Mouse (Mus musculus) B cell, adult 2 months (primary cell): ENCODE data around the gene Rarres2.
A peak's percentile ranks its signal among the peaks of the same experiment; 100 is the strongest.
"Not testable (repeated sequence)": the region's sequence is repeated elsewhere in the genome, so short reads cannot be mapped to it uniquely, and the experiment has no call there.

Source experiments
- DNase-seq, 2 experiments: peaks; one replicate each; pipeline ENCODE4 v3.0.0; 2022

Rarres2 gene

DNA sequence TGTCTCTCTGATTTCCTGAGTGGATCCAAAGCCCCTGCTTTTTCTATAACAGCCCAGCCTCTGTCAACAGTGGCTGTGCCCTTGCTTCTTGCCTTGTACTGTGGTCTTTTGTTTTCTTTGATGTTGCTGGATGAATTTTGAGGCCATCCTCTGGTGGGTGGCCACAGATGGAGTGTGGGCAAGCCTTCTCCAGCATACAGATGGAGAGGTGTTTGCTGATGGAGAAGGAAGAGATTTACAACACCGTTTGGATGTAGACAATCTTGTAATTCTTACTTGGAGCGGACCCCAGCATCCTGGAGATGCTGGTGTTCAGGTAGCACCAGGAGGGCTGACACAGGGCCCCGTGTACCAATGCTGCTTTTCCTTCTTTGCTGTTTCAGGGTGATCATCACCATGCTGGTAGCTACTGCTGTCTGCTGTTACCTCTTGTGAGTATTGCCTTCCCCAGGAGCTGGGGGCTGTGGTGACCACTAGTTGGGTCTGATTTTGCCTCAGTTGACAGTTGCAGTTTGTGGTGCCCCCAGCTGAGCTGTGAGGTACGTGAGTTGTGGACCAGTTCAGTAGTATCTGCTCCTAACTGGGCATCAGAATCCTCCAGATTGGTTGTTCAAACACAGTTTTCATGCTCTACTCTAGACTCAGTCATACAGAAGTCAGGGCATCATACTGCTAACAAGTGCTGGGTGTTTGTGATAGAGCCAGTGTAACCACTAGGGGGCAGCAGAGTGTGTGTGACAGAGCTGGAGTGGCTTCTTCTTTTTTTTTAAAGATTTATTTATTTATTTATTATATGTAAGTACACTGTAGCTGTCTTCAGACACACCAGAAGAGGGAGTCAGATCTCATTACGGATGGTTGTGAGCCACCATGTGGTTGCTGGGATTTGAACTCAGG lies 33.5 kb downstream of the Rarres2 start:
- peak; percentile 85 for DNase-seq

GRCm38 (mm10) chr6:48537105-48537954 lies 35.3 kb downstream of the Rarres2 start, which contains the start of gene Atp6v0e2:
Atp6v0e2 (plus strand) TSS chr6:48537615.
- DNase-seq = peak; percentile 12 to 19

GRCm38 (mm10) chr6:48536091-48536490 lies 36.5 kb downstream of the Rarres2 start:
- no peak for DNase-seq

DNA sequence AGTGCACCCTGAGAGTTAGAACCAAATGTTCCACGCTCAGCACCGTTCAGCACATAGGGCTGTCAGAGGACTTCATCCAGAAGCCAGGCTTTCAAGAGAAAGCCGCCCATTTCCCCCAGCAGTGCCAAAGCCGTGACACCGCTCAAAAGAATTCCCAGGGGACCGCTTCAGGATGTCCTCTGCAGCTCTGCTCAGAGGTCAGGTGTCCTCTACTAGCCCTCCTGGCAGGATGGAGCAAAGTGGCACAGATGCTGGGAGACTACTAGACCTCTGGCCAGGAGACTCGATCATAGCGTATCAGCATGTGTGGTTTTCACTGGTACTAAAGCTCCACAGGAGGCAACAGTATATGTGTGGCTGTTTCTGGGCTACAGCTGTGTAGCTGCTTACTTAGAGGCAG lies 37.7 kb downstream of the Rarres2 start:
- no peak for DNase-seq

DNA sequence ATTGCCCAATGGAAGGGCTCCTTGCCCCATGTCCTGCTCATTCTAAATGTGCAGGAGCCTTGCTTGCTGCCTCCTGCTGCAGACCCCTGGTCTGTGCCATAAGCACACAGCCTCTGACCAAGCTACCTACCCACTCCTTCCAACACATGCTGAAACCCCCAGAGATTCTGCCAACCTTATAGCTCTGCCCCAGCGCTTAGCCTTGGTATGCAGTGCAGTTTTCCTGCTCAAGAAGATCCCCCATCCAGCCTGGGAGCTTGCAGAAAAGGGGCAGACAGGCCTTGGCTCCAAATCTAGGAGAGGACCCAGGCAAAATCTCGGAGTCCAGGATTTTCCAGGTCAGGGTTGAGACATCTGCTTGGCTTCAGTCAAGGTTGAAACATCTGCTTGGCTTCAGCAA lies 39.1 kb downstream of the Rarres2 start:
- DNase-seq = no peak

DNA sequence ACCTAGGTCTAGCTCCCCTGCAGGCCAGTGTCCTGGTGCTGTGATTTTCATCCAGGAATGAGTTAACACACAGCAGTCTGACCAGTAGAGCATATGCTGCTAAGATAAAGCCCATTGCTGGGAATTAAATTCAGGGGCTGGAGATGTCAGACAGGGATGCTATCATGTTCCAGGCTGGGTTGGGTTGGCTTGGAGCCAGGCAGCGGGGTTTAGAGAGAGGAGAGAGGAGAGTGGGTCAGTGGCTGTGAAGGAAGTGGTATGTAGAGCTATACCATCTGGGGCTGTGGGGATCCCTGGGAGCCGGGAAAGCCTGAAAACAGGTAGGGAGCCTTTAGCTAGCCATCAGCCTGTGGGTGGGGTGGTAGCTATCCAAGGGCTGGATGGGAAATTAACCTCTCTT lies 41.7 kb downstream of the Rarres2 start:
- no peak for DNase-seq

- no peak for DNase-seq
Observed at GRCm38 (mm10) chr6:48529871-48530440, 42.6 kb downstream of the Rarres2 start.

GRCm38 (mm10) chr6:48529261-48529660 lies 43.3 kb downstream of the Rarres2 start:
- no peak for DNase-seq

- no peak for DNase-seq
Observed at GRCm38 (mm10) chr6:48527901-48528300, 44.7 kb downstream of the Rarres2 start.

DNA sequence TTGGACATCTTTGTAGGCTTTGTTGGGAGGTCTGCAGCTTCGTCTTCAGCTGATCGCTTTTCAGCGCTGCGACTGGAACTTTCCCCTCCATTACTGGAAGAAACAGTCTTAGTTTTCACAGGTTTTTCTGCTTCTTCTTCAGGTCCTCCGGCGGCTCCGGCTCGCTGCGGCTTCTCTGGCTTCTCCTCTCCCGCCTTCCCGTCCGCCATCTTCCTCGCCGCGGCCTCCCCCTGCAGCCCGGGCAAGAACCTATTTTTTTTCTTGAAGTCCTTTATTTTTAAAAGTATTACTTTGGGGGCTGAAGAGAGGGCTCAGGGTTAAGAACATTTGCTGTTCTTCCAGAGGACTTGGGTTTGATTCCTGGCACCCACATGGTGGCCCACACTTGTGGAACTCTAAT lies 47.7 kb downstream of the Rarres2 start:
- DNase-seq = not testable (repeated sequence)
